ENCODE assay signal across 28 mouse cellular contexts in genomic region chr7:120941214-120941613, GRCm38 (mm10). TPM values are rescaled to one million over a fixed set of nuclear protein-coding genes. Genes with fewer than 3 reads are reported as not detected.
"Had no signal": no experiment of that assay in that cellular context is flagged by ENCODE, and none has a peak within 500 bp of the region (broad histone marks: within the 10 kb centered on the region; RNA-seq: fewer than 3 reads in every experiment).

No protein-coding gene starts in this region.

- H3K4me3 ChIP-seq: heart, adult 2 months; heart, embryonic 13.5 days; heart, embryonic 15.5 days; hindbrain, embryonic 10.5 days; hindbrain, embryonic 12.5 days; intestine, embryonic 15.5 days; kidney, embryonic 15.5 days; limb, embryonic 10.5 days; limb, embryonic 12.5 days; liver, embryonic 13.5 days; liver, embryonic 15.5 days had no signal

- DNase-seq: gastrocnemius, postnatal 14 days; gastrocnemius, postnatal 36 days; heart, adult 2 months; heart, postnatal 4 days; kidney, adult 9 months; kidney, postnatal 14 days; kidney, postnatal 4 days; layer of hippocampus, adult 9-11 months; liver; liver, embryonic 13.5 days; liver, postnatal 0 days had no signal

- H3K4me1 ChIP-seq: heart, embryonic 13.5 days; heart, embryonic 15.5 days; hindbrain, embryonic 10.5 days; hindbrain, embryonic 12.5 days; intestine, embryonic 15.5 days; limb, embryonic 10.5 days; limb, embryonic 12.5 days; liver, embryonic 13.5 days; liver, embryonic 15.5 days had no signal

- ATAC-seq: inflammation-experienced regulatory T-cells, adult 6 months; intestine, embryonic 15.5 days; intestine, postnatal 0 days; liver, postnatal 0 days had no signal

- H3K27ac ChIP-seq: heart, adult 2 months; heart, embryonic 13.5 days; heart, embryonic 15.5 days; hindbrain, embryonic 10.5 days; hindbrain, embryonic 12.5 days; hindbrain, embryonic 14.5 days; intestine, embryonic 15.5 days; kidney, embryonic 15.5 days; kidney, postnatal 0 days; limb, embryonic 10.5 days; limb, embryonic 12.5 days; liver, embryonic 13.5 days; liver, embryonic 15.5 days had no signal

- H3K27me3 ChIP-seq: heart, embryonic 13.5 days; heart, embryonic 15.5 days; hindbrain, embryonic 12.5 days; intestine, embryonic 15.5 days; kidney, embryonic 15.5 days; limb, embryonic 12.5 days; liver, embryonic 13.5 days; liver, embryonic 15.5 days had no signal

RNA-seq across cellular contexts. Expression of gene Mfsd13b, which starts 41.1 kb away (rescaled TPM):
- total RNA-seq: gastrocnemius, adult 18-20 months; gastrocnemius, adult 8-10 months; gastrocnemius, postnatal 14 days; gastrocnemius, postnatal 36 days; heart, adult 2 months; heart, postnatal 25 days; heart, postnatal 4 days had no signal
- polyA plus RNA-seq: hindbrain, embryonic 12.5 days; hindbrain, embryonic 16.5 days; inflammation-experienced regulatory T-cells, adult 6 months; kidney, embryonic 15.5 days; liver, embryonic 13.5 days; liver, postnatal 0 days had no signal
